Mouse (Mus musculus): Measurements from ENCODE around the gene Tspyl2. TPM values are rescaled to one million over a fixed set of nuclear protein-coding genes. Genes with fewer than 3 reads are reported as not detected.
A peak's percentile ranks its signal among the peaks of the same experiment; 100 is the strongest.
"Not testable (repeated sequence)": the region's sequence is repeated elsewhere in the genome, so short reads cannot be mapped to it uniquely, and the experiment has no call there.

Tspyl2 gene
- polyA plus RNA-seq, 1 experiment from 2014 or later, result 13.6 TPM

DNA sequence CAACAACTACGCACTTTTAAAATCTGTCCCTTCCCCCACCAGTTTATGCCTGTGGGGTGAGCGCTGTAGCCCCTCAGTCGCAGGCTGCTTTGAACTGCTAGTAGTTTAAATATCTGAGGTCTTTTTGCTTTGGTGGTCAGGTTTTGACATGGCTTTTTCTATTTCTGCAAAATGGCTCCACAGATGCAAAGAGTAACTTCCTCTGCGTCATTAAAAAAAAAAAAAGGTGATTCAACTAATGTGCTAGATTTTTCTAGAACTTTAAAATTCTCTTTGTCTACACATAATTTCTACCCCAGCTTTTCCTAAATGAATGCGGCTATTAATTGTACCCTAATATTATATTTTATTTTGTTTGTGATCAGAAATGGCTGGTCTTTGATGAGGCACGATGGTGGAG, 678 bp upstream of the Tspyl2 start:
- H3K9me3 ChIP-seq (ENCODE audit: control insufficient read depth, low read length), result no peaks in the 10 kb centered on the region
- 30% methylated on average over 6 of the region's 6 CpGs for WGBS
- peaks cover 21% of the 10 kb centered on the region for H3K36me3 ChIP-seq (ENCODE audit: control insufficient read depth, insufficient read depth, low read length)
- H3K9ac ChIP-seq (ENCODE audit: low read length), result no peak overlapping the region
- H3K27me3 ChIP-seq (ENCODE audit: control insufficient read depth, insufficient read depth, low read length), result peaks cover 21% of the 10 kb centered on the region
- H3K27ac ChIP-seq (replicated peaks in 1 of 2; ENCODE audit: control insufficient read depth in 1 of 2, insufficient read depth in 1 of 2, low read depth in 2 of 2, low read length in 2 of 2), result peak overlapping the region; percentile 85 to 93
- H3K4me2 ChIP-seq (ENCODE audit: low read length), result peak overlapping the region; percentile 63
- peak overlapping the region; percentile 62 to 74 for H3K4me3 ChIP-seq (ENCODE audit: control insufficient read depth in 1 of 2, insufficient read depth in 1 of 2, low read depth in 1 of 2, low read length in 2 of 2)
- ATAC-seq (ENCODE audit: insufficient number of reproducible peaks, insufficient read depth, low FRiP score, low read depth), result no peak
- 0 out of 4 replicates have a peak, but pooled peaks cover 2 to 3% of the 10 kb centered on the region in 2 experiments for H3K4me1 ChIP-seq (ENCODE audit: control insufficient read depth in 2 of 2, insufficient read depth in 2 of 2, low read length in 2 of 2)

DNA sequence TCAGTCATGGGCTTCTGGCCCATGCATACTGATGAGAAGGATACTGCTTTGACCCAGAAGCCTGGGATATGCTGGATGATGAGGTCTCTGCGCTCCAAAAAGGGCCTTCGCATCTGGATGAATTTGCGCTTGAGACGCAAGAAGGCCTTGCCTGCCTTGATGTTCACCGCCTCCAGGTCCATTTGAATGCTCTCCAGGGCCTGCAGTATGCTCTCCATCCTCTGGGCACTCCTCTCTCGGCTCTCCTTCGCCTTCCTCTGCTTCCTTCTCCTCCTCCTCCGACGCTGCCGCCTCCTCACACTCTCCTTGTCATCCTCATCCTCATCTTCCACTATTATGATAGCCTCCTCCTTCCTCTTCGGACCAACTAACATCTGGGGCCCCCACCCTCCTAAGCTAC, 729 bp downstream of the Tspyl2 start:
- 30% methylated on average over 11 of the region's 11 CpGs for WGBS
- 0 out of 4 replicates have a peak, but pooled peaks cover 2 to 3% of the 10 kb centered on the region in 2 experiments for H3K4me1 ChIP-seq (ENCODE audit: control insufficient read depth in 2 of 2, insufficient read depth in 2 of 2, low read length in 2 of 2)
- peak overlapping the region; percentile 84 for H3K9ac ChIP-seq (ENCODE audit: low read length)
- no peaks in the 10 kb centered on the region for H3K9me3 ChIP-seq (ENCODE audit: control insufficient read depth, low read length)
- no peak for ATAC-seq (ENCODE audit: insufficient number of reproducible peaks, insufficient read depth, low FRiP score, low read depth)
- H3K4me3 ChIP-seq (ENCODE audit: control insufficient read depth in 1 of 2, insufficient read depth in 1 of 2, low read depth in 1 of 2, low read length in 2 of 2), result peak overlapping the region; percentile 62 to 74
- H3K27ac ChIP-seq (replicated peaks in 1 of 2; ENCODE audit: control insufficient read depth in 1 of 2, insufficient read depth in 1 of 2, low read depth in 2 of 2, low read length in 2 of 2), result peak overlapping the region; percentile 34 to 85; a peak in 3 of 4 replicates
- peaks cover 21% of the 10 kb centered on the region for H3K27me3 ChIP-seq (ENCODE audit: control insufficient read depth, insufficient read depth, low read length)
- H3K36me3 ChIP-seq (ENCODE audit: control insufficient read depth, insufficient read depth, low read length), result peaks cover 21% of the 10 kb centered on the region
- H3K4me2 ChIP-seq (ENCODE audit: low read length), result peak overlapping the region; percentile 63

DNA sequence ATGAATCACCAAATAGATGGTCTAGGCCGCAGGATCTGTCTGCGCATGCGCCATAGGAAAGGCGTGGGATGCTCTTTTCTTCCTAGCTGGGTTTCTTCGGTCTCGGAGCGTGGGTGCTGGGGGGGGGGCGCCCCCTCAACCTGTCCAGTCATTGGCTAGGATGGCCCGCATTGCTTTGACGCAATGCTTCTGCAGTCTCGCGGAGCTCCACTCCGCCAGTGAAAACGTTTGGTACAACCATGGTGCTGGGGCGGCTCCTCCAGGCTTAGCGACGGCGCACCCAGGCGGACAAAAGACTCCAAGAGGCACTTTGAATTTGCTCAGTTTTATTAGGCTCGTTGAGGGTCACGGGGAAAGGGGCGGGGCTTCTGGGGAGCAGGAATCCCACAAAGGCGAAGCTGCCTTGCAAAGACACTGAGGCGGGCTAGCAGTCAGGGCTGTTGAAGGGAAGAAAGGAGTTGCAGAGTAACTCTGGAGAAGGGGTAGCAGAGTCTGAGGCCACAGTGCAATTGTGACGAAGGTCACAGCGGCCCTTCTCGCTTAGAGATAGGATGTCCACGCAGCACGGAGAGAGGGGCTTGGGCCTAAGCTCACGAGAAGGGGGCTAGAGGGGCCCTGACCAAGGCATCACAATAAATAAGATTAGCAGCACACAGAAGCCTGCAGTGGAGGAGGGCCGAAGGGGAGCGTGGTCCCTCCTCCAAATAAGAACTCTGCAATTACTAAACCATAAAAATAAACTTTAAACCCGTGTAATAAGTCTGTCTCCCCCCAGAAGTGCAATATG, 5.5 kb downstream of the Tspyl2 start:
- no peaks in the 10 kb centered on the region for H3K9me3 ChIP-seq (ENCODE audit: control insufficient read depth, low read length)
- peaks cover 13% of the 10 kb centered on the region for H3K27me3 ChIP-seq (ENCODE audit: control insufficient read depth, insufficient read depth, low read length)
- H3K4me1 ChIP-seq (ENCODE audit: control insufficient read depth in 2 of 2, insufficient read depth in 2 of 2, low read length in 2 of 2), result 0 out of 4 replicates have a peak, but pooled peaks cover 2 to 3% of the 10 kb centered on the region in 2 experiments
- WGBS, result 15% methylated on average over 33 of the region's 33 CpGs
- H3K27ac ChIP-seq (replicated peaks in 1 of 2; ENCODE audit: control insufficient read depth in 1 of 2, insufficient read depth in 1 of 2, low read depth in 2 of 2, low read length in 2 of 2), result peak overlapping the region; percentile 92 to 95
- H3K9ac ChIP-seq (ENCODE audit: low read length), result peak overlapping the region; percentile 75
- H3K4me3 ChIP-seq (ENCODE audit: control insufficient read depth in 1 of 2, insufficient read depth in 1 of 2, low read depth in 1 of 2, low read length in 2 of 2), result peak overlapping the region; percentile 23 to 46
- peaks cover 21% of the 10 kb centered on the region for H3K36me3 ChIP-seq (ENCODE audit: control insufficient read depth, insufficient read depth, low read length)
- peak overlapping the region; percentile 65 for H3K4me2 ChIP-seq (ENCODE audit: low read length)
- peak; percentile 98 for ATAC-seq (ENCODE audit: insufficient number of reproducible peaks, insufficient read depth, low FRiP score, low read depth)

DNA sequence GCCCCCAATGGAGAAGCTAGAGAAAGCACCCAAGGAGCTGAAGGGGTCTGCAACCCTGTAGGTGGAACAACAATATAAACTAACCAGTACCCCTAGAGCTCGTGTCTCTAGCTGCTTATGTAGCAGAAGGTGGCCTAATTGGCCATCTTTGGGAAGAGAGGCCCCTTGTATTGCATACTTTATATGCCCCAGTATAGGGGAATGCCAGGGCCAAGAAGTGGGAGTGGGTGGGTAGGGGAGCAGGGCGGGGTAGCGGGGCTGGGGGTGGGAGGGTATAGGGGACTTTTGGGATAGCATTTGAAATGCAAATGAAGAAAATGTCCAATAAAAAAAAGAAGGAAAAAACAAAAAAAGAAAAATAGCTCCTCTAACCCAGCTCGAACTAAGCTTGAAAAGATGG, 6.1 kb downstream of the Tspyl2 start:
- ATAC-seq (ENCODE audit: insufficient number of reproducible peaks, insufficient read depth, low FRiP score, low read depth); H3K27me3 ChIP-seq (ENCODE audit: control insufficient read depth, insufficient read depth, low read length): not testable (repeated sequence)

DNA sequence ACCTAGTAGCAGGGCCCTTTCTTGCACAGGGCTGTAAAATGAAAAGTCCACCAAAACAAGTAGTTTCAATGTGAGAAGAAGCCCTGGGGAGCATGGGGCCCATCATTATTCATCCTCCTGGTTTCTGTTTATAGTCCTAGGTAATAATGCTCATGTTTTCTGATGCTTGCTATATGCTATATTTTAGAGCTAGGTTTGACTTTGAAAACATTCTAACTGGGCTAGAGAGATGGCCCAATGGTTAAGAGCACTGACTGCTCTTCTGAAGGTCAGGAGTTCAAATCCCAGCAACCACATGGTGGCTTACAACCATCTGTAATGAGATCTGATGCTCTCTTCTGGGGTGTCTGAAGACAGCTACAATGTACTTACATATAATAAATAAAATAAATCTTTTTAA, 12.8 kb downstream of the Tspyl2 start:
- H3K27ac ChIP-seq (replicated peaks in 1 of 2; ENCODE audit: control insufficient read depth in 1 of 2, insufficient read depth in 1 of 2, low read depth in 2 of 2, low read length in 2 of 2); H3K27me3 ChIP-seq (ENCODE audit: control insufficient read depth, insufficient read depth, low read length); H3K9me3 ChIP-seq (ENCODE audit: control insufficient read depth, low read length); H3K4me1 ChIP-seq (ENCODE audit: control insufficient read depth in 2 of 2, insufficient read depth in 2 of 2, low read length in 2 of 2); H3K9ac ChIP-seq (ENCODE audit: low read length); H3K4me2 ChIP-seq (ENCODE audit: low read length); H3K36me3 ChIP-seq (ENCODE audit: control insufficient read depth, insufficient read depth, low read length); ATAC-seq (ENCODE audit: insufficient number of reproducible peaks, insufficient read depth, low FRiP score, low read depth); H3K4me3 ChIP-seq (ENCODE audit: control insufficient read depth in 1 of 2, insufficient read depth in 1 of 2, low read depth in 1 of 2, low read length in 2 of 2): not testable (repeated sequence)

More for the DNA sequence above, 6.1 kb downstream of the Tspyl2 start:
- 48% methylated on average over 4 of the region's 4 CpGs for whole genome bisulfite sequencing
- H3K9ac ChIP-seq (ENCODE audit: low read length); H3K9me3 ChIP-seq (ENCODE audit: control insufficient read depth, low read length); H3K4me1 ChIP-seq (ENCODE audit: control insufficient read depth in 2 of 2, insufficient read depth in 2 of 2, low read length in 2 of 2): not testable (repeated sequence)
- peak overlapping the region; percentile 65 for H3K4me2 ChIP-seq (ENCODE audit: low read length)
- peaks cover 21% of the 10 kb centered on the region for H3K36me3 ChIP-seq (ENCODE audit: control insufficient read depth, insufficient read depth, low read length)
- H3K4me3 ChIP-seq (ENCODE audit: control insufficient read depth in 1 of 2, insufficient read depth in 1 of 2, low read depth in 1 of 2, low read length in 2 of 2), result peak overlapping the region; percentile 23 to 46; a peak in 2 of 4 replicates
- peak overlapping the region; percentile 92 to 95; a peak in 3 of 4 replicates for H3K27ac ChIP-seq (replicated peaks in 1 of 2; ENCODE audit: control insufficient read depth in 1 of 2, insufficient read depth in 1 of 2, low read depth in 2 of 2, low read length in 2 of 2)

DNA sequence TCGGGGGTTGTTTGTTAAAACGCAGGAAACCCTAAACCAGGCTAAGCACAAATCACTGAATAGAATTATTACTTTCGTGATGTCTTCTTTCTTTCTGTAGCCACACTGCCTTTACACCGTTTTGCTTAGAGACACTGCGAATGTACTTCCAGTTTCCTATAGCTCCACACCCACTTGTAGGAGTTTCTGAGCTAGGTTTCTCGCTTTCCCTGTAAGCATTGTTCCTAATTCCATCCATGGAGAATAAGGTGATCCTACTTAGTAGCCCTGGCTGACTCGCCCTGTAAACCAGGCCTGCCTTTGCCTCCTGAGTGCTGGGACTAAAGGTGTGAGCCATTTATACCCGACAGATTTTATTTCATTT, 14.6 kb downstream of the Tspyl2 start:
- Histone ChIP-seq H3K9me3 (ENCODE audit: control insufficient read depth, low read length) (no peaks in the 10 kb centered on the region), H3K27ac (replicated peaks in 1 of 2; ENCODE audit: control insufficient read depth in 1 of 2, insufficient read depth in 1 of 2, low read depth in 2 of 2, low read length in 2 of 2) (peak overlapping the region in 1 of 2 experiments; percentile 22; a peak in 1 of 4 replicates), H3K4me3 (ENCODE audit: control insufficient read depth in 1 of 2, insufficient read depth in 1 of 2, low read depth in 1 of 2, low read length in 2 of 2) (peak overlapping the region in 1 of 2 experiments; percentile 57; a peak in 3 of 4 replicates), H3K27me3 (ENCODE audit: control insufficient read depth, insufficient read depth, low read length) (peaks cover 3% of the 10 kb centered on the region; the same call in 1 of the 2 replicates), H3K36me3 (ENCODE audit: control insufficient read depth, insufficient read depth, low read length) (no peaks in the 10 kb centered on the region), H3K9ac (ENCODE audit: low read length) (peak overlapping the region; percentile 60), H3K4me2 (ENCODE audit: low read length) (peak overlapping the region; percentile 69), H3K4me1 (ENCODE audit: control insufficient read depth in 2 of 2, insufficient read depth in 2 of 2, low read length in 2 of 2) (no peaks in the 10 kb centered on the region)
- WGBS, result 20% methylated on average over 8 of the region's 8 CpGs
- ATAC-seq (ENCODE audit: insufficient number of reproducible peaks, insufficient read depth, low FRiP score, low read depth), result 0 out of 2 replicates have a peak, but pooled peaks have one; percentile 26

DNA sequence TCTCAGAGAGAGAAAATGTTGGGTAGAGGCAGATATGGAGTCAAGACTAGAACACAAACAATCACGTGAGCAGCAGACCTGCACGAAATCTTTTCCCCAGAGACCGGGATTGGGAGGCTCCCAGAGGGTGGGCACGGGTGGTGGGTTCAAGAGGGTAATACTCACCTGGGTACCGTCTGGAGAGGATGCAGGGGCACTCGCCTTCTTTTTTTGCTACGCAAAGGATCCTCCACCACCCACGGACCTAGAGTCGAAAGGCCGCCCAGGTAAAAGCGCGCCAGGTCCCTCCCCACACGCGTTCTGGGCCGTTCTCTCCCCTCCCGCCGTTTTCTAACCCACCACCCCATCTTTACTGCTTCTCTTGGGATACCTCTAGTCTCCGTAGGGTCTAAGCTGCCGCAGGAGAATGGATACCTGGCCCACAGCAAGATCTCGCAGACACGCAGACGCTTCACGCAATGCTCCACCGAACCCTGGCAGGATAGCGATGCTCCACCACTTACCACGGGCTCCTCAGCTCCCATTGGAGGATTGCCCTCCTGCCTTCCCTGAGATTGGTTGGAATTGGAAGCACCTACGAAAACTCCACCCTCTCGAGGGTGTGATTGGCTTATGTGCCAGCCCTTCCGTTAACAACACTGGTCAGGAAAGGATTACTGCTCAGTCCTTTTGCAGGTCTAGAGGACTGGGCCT, 15.1 kb downstream of the Tspyl2 start, which contains the start of gene Kantr:
TSS of gene Kantr (minus strand) at position 500 of the 693 bp plus-strand sequence.
- 8% methylated on average over 27 of the region's 29 CpGs for WGBS
- Histone ChIP-seq H3K9ac (ENCODE audit: low read length) (peak within 1 kb of the TSS; percentile 75), H3K27me3 (ENCODE audit: control insufficient read depth, insufficient read depth, low read length) (peaks cover 3% of the 10 kb centered on the region; the same call in 1 of the 2 replicates), H3K4me2 (ENCODE audit: low read length) (peak within 1 kb of the TSS; percentile 69), H3K4me1 (ENCODE audit: control insufficient read depth in 2 of 2, insufficient read depth in 2 of 2, low read length in 2 of 2) (no peaks in the 10 kb centered on the region), H3K27ac (replicated peaks in 1 of 2; ENCODE audit: control insufficient read depth in 1 of 2, insufficient read depth in 1 of 2, low read depth in 2 of 2, low read length in 2 of 2) (peak within 1 kb of the TSS in 1 of 2 experiments; percentile 49; a peak in 1 of 4 replicates), H3K36me3 (ENCODE audit: control insufficient read depth, insufficient read depth, low read length) (no peaks in the 10 kb centered on the region), H3K9me3 (ENCODE audit: control insufficient read depth, low read length) (no peaks in the 10 kb centered on the region), H3K4me3 (ENCODE audit: control insufficient read depth in 1 of 2, insufficient read depth in 1 of 2, low read depth in 1 of 2, low read length in 2 of 2) (peak within 1 kb of the TSS; percentile 57 to 88)
- peak; percentile 95 for ATAC-seq (ENCODE audit: insufficient number of reproducible peaks, insufficient read depth, low FRiP score, low read depth)

All from heart, embryonic 14.5 days (tissue).